In genomic region chr12:85869423-85869822, GRCm38 (mm10) we compare ENCODE assay signal across 7 mouse cellular contexts. TPM values are rescaled to one million over a fixed set of nuclear protein-coding genes. Genes with fewer than 3 reads are reported as not detected.
A peak's percentile ranks its signal among the peaks of the same experiment; 100 is the strongest.
DNase-seq lines count a peak whose midpoint lies in the region; ATAC-seq and TF ChIP-seq lines count a peak whose summit lies in the region.

No protein-coding gene starts in this region.

- TF ChIP-seq CTCF in intestine, postnatal 0 days (IDR thresholded peaks at IDR 0.05; ENCODE audit: low read depth): no peak

- intact Hi-C loops in heart, postnatal 25 days (cut with DNase I): loop anchor here (10.0 kb wide), 1 partner anchor 745 kb away; no protein-coding TSS in a partner anchor

- peaks cover 8% of the 10 kb centered on the region; the same call in 1 of the 2 replicates for H3K4me1 ChIP-seq in forebrain, embryonic 15.5 days
- no peaks in the 10 kb centered on the region for H3K4me1 ChIP-seq in intestine, postnatal 0 days (replicated peaks; ENCODE audit: control insufficient read depth, insufficient read depth, low read length)

- H3K4me3 ChIP-seq in forebrain, embryonic 15.5 days: no peak overlapping the region
- no peak overlapping the region for H3K4me3 ChIP-seq in intestine, postnatal 0 days (ENCODE audit: low read depth, low read length)

- WGBS in forebrain, embryonic 15.5 days: 9% methylated on average over 6 of the region's 6 CpGs
- 55% methylated on average over 6 of the region's 6 CpGs for WGBS in intestine, postnatal 0 days

- H3K4me2 ChIP-seq in forebrain, embryonic 15.5 days (replicated peaks): no peak overlapping the region
- H3K4me2 ChIP-seq in intestine, postnatal 0 days (replicated peaks; ENCODE audit: low read depth): no peak overlapping the region

- H3K27ac ChIP-seq in forebrain, embryonic 15.5 days (replicated peaks): peak overlapping the region; percentile 51
- H3K27ac ChIP-seq in intestine, postnatal 0 days (ENCODE audit: low read depth, low read length): no peak overlapping the region

- H3K9me3 ChIP-seq in forebrain, embryonic 15.5 days: no peaks in the 10 kb centered on the region
- no peaks in the 10 kb centered on the region for H3K9me3 ChIP-seq in intestine, postnatal 0 days (ENCODE audit: control insufficient read depth)

- H3K36me3 ChIP-seq in forebrain, embryonic 15.5 days: no peaks in the 10 kb centered on the region; the same call in 1 of the 2 replicates
- peaks cover 11% of the 10 kb centered on the region; the same call in 1 of the 2 replicates for H3K36me3 ChIP-seq in intestine, postnatal 0 days (ENCODE audit: control insufficient read depth, insufficient read depth)

- no peak overlapping the region for H3K9ac ChIP-seq in forebrain, embryonic 15.5 days (replicated peaks)
- H3K9ac ChIP-seq in intestine, postnatal 0 days (ENCODE audit: low read depth, low read length): no peak overlapping the region

- no peaks in the 10 kb centered on the region for H3K27me3 ChIP-seq in forebrain, embryonic 15.5 days
- H3K27me3 ChIP-seq in intestine, postnatal 0 days (replicated peaks; ENCODE audit: control insufficient read depth, insufficient read depth, low read length): no peaks in the 10 kb centered on the region

- DNase-seq in NIH3T3 (ENCODE audit: low read depth): peak; percentile 83
- DNase-seq in adrenal gland, postnatal 14 days: peak; percentile 70
- DNase-seq in heart, postnatal 25 days (ENCODE audit: low spot score): peak; percentile 47
- peak; percentile 66 for DNase-seq in lung, postnatal 36 days

- peak; percentile 64 for ATAC-seq in forebrain, embryonic 15.5 days (replicated peaks)
- ATAC-seq in CD4-positive, CD25-positive, alpha-beta regulatory T cell, adult 4 months: no peak
- no peak for ATAC-seq in intestine, postnatal 0 days

RNA-seq across cellular contexts. Expression of gene Ttll5, which starts 45.0 kb away (rescaled TPM):
- 18.0 and 21.9 TPM in 2 replicates for total RNA-seq in adrenal gland, postnatal 14 days (2021)
- 14.7 and 15.4 TPM in 2 replicates for polyA plus RNA-seq in forebrain, embryonic 15.5 days (2015; fragmentation: Nextera tagmentation; extraction: Ambion mirVana)
- total RNA-seq in heart, postnatal 25 days (2021): 10 to 100 TPM; 13.0 to 13.4 TPM
- polyA plus RNA-seq in CD4-positive, CD25-positive, alpha-beta regulatory T cell, adult 4 months (2017; shearing (Covaris generic)): 10 to 100 TPM in 1 of 2 experiments, 1 to 10 TPM in 1; 8.3 to 11.0 TPM
- 3.3 and 3.6 TPM in 2 replicates for polyA plus RNA-seq in intestine, postnatal 0 days (2015; fragmentation: Nextera tagmentation; extraction: Ambion mirVana)

RNA-seq across cellular contexts. Expression of gene Erg28, which starts 45.1 kb away (rescaled TPM):
- total RNA-seq in adrenal gland, postnatal 14 days (2021): 28.5 and 29.1 TPM in 2 replicates
- polyA plus RNA-seq in forebrain, embryonic 15.5 days (2015; fragmentation: Nextera tagmentation; extraction: Ambion mirVana): 97.5 and 101 TPM in 2 replicates
- 1 to 10 TPM; 5.8 to 7.0 TPM for total RNA-seq in heart, postnatal 25 days (2021)
- 100 to 1,000 TPM; 140 to 169 TPM for polyA plus RNA-seq in CD4-positive, CD25-positive, alpha-beta regulatory T cell, adult 4 months (2017; shearing (Covaris generic))
- polyA plus RNA-seq in intestine, postnatal 0 days (2015; fragmentation: Nextera tagmentation; extraction: Ambion mirVana): 114 and 116 TPM in 2 replicates
